Mouse (Mus musculus) embryonic facial prominence, embryonic 14.5 days (tissue): ENCODE results near the gene Cdip1. TPM values are rescaled to one million over a fixed set of nuclear protein-coding genes. Genes with fewer than 3 reads are reported as not detected.

Source experiments
- ATAC-seq: fragments of 200-750 bp; cut with Nextera tagmentation; 2 replicates; pipeline ENCODE4 v1.8.0; 2017; ENCODE audit warnings: low read depth, moderate number of reproducible peaks, moderate TSS enrichment
- DNase-seq: peaks from one replicate; pipeline ENCODE4 v3.0.0-alpha.2; 2015; ENCODE audit warnings: low spot score
- H3K27ac ChIP-seq: fragments of 300-500 bp; sonication (generic); replicated peaks from 2 replicates; pipeline ENCODE4 v1.5.1; 2014; ENCODE audit warnings: low read depth, mild to moderate bottlenecking, low read length, moderate library complexity
- H3K27me3 ChIP-seq: fragments of 300-500 bp; sonication (generic); replicated peaks from 2 replicates; pipeline ENCODE4 v1.6.1; 2014; ENCODE audit warnings: low read length; ENCODE audit not compliant: control insufficient read depth, insufficient read depth
- H3K36me3 ChIP-seq: fragments of 300-500 bp; sonication (generic); 2 replicates; pipeline ENCODE4 v1.6.1; 2014; ENCODE audit warnings: low read length, mixed read lengths; ENCODE audit not compliant: control insufficient read depth, insufficient read depth
- H3K4me1 ChIP-seq: fragments of 300-500 bp; sonication (generic); 2 replicates; pipeline ENCODE4 v1.6.1; 2014; ENCODE audit warnings: antibody characterized with exemption, low read length; ENCODE audit not compliant: control insufficient read depth, insufficient read depth
- H3K4me2 ChIP-seq: fragments of 300-500 bp; sonication (generic); 2 replicates; pipeline ENCODE4 v1.6.1; 2014; ENCODE audit warnings: low read depth, mild to moderate bottlenecking, low read length, moderate library complexity, mixed read lengths
- H3K4me3 ChIP-seq: fragments of 300-500 bp; sonication (generic); 2 replicates; pipeline ENCODE4 v1.5.1; 2014; ENCODE audit warnings: low read depth, mild to moderate bottlenecking, low read length
- H3K9ac ChIP-seq: fragments of 300-500 bp; sonication (generic); 2 replicates; pipeline ENCODE4 v1.6.1; 2014; ENCODE audit warnings: low read depth, mild to moderate bottlenecking, low read length, moderate library complexity, mixed read lengths
- H3K9me3 ChIP-seq: fragments of 300-500 bp; sonication (generic); 2 replicates; pipeline ENCODE4 v1.6.1; 2016; ENCODE audit warnings: low read length; ENCODE audit not compliant: control insufficient read depth
- WGBS: fragments of 180-500 bp; shearing (Covaris S2); extraction: QIAGEN DNeasy Blood & Tissue Kit; methylation state at CpG from one replicate; pipeline ENCODE4 v1.1.7; 2014; 5-methylcytosine and 5-hydroxymethylcytosine counted together
- polyA plus RNA-seq: library from polyadenylated mRNA; unstranded; fragments of >200 nt; fragmentation: Nextera tagmentation; extraction: Ambion mirVana; gene quantifications from 2 replicates; pipeline ENCODE4 v1.2.1, GENCODE M21; 2014

Gene Cdip1
- polyA plus RNA-seq, 1 experiment from 2014 or later = 86.7 TPM

- peaks cover 3% of the 10 kb centered on the region; the same call in 1 of the 2 replicates for H3K4me1 ChIP-seq
- H3K4me3 ChIP-seq = peak overlapping the region; percentile 70; the same call in 1 of the 2 replicates
- no peak overlapping the region for H3K27ac ChIP-seq
- H3K9ac ChIP-seq = no peak overlapping the region
- no peaks in the 10 kb centered on the region for H3K36me3 ChIP-seq
- no peaks in the 10 kb centered on the region for H3K27me3 ChIP-seq
- DNase-seq (no peak), ATAC-seq (no peak)
- WGBS = 29% methylated on average over 1 of the region's 1 CpGs
- H3K9me3 ChIP-seq = no peaks in the 10 kb centered on the region
- 0 out of 2 replicates have a peak overlapping the region, but pooled peaks have one; percentile 89 for H3K4me2 ChIP-seq
These were observed 62.1 kb downstream of the Cdip1 start for GRCm38 (mm10) chr16:4727963-4728362.

DNA sequence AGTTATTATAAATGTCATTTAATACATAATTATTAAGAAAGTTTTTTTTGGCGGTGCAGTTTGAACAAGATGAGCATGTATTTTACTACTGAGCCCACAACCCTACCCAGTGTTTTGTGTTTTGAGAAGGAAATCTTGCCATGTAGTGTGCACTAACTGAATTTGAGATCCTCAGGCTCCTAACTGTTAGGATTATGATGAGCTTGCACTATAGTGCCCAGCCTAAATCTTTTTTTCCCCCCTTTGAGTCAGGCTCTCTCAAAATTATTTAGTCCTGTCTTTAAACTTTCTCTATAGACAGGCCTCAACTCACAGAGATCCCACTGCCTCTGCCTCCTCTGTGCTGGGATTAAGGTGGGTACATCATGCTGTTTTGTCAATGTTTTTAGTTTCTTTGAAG, 62.6 kb downstream of the Cdip1 start:
- no peak overlapping the region for H3K27ac ChIP-seq
- no peaks in the 10 kb centered on the region for H3K27me3 ChIP-seq
- no peak for ATAC-seq
- WGBS = 88% methylated on average over 1 of the region's 1 CpGs
- no peaks in the 10 kb centered on the region for H3K36me3 ChIP-seq
- H3K9me3 ChIP-seq = no peaks in the 10 kb centered on the region
- H3K4me1 ChIP-seq = peaks cover 3% of the 10 kb centered on the region; the same call in 1 of the 2 replicates
- DNase-seq = no peak
- H3K4me3 ChIP-seq = peak overlapping the region; percentile 70
- H3K4me2 ChIP-seq = peak overlapping the region; percentile 89
- no peak overlapping the region for H3K9ac ChIP-seq

DNA sequence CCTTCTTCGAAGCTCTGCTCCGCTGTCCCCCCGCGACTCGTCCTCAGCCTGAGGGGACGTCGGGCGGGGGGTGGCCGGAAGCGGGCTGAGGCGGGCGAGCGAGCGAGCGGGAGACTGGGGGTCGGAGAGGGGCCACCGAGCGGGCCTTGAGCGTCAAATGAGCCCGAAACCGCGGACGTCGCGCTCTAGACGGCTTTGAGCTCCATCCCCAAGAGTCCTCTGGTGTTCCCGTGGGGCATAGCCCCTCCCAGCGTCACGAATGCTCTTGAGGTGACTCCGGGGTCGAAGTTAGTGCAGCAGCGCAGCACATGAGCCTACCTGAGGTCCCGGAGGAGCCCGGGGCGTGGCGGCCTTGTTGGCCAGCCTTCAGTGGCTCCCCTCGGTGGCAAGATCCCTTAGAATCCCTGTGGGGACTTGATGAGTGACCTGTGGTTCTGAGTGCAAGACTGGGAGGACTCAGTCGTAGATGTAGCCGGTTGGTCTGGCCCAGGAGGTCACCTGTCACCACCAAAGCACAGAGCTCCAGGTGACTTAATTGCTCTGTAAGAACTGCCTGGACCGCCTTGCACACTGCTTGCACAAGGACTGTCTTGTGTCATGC, 63.5 kb downstream of the Cdip1 start:
- peaks cover 3% of the 10 kb centered on the region; the same call in 1 of the 2 replicates for H3K4me1 ChIP-seq
- H3K9ac ChIP-seq = peak overlapping the region; percentile 84
- DNase-seq (peak; percentile 47), ATAC-seq (peak; percentile 54)
- H3K4me2 ChIP-seq = peak overlapping the region; percentile 89
- no peaks in the 10 kb centered on the region for H3K9me3 ChIP-seq
- H3K4me3 ChIP-seq = peak overlapping the region; percentile 70
- H3K27ac ChIP-seq = peak overlapping the region; percentile 73
- WGBS = under 1% methylated on average over 21 of the region's 40 CpGs
- H3K36me3 ChIP-seq = no peaks in the 10 kb centered on the region
- no peaks in the 10 kb centered on the region for H3K27me3 ChIP-seq

GRCm38 (mm10) chr16:4725780-4726527, 64.1 kb downstream of the Cdip1 start, which contains the start of gene Hmox2:
Gene Hmox2, plus strand, starts transcription at chr16:4726361.
- WGBS = 8% methylated on average over 21 of the region's 35 CpGs
- H3K4me3 ChIP-seq = peak within 1 kb of the TSS; percentile 70
- DNase-seq (peak; percentile 94), ATAC-seq (peak; percentile 96)
- peaks cover 3% of the 10 kb centered on the region; the same call in 1 of the 2 replicates for H3K4me1 ChIP-seq
- no peaks in the 10 kb centered on the region for H3K9me3 ChIP-seq
- H3K27me3 ChIP-seq = no peaks in the 10 kb centered on the region
- peak within 1 kb of the TSS; percentile 84 for H3K9ac ChIP-seq
- peak within 1 kb of the TSS; percentile 89 for H3K4me2 ChIP-seq
- no peaks in the 10 kb centered on the region for H3K36me3 ChIP-seq
- H3K27ac ChIP-seq = peak within 1 kb of the TSS; percentile 73

DNA sequence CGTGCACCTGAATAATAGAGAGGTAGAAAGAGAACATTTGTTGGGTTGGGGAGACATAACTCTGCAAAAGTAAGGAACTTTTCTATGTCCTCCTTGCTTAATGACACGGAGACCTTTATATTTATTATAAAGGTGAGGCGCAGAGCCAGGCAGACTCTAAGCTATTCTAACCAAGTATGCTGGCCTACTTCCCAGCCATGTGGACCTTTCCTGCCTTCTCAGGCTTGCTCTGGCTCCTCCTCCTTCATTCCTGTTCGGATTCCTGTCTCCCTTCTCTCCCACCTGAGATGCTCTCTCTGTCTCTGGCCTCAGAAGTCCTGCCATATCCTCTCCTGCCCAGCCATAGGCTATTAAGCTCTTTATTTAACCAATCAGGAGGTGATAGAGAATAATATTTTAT, 64.8 kb downstream of the Cdip1 start:
- H3K27ac ChIP-seq = no peak overlapping the region
- WGBS = 69% methylated on average over 4 of the region's 4 CpGs
- H3K27me3 ChIP-seq = no peaks in the 10 kb centered on the region
- H3K4me1 ChIP-seq = peaks cover 3% of the 10 kb centered on the region; the same call in 1 of the 2 replicates
- DNase-seq (no peak), ATAC-seq (no peak)
- no peak overlapping the region for H3K4me2 ChIP-seq
- H3K9me3 ChIP-seq = no peaks in the 10 kb centered on the region
- 0 out of 2 replicates have a peak overlapping the region, but pooled peaks have one; percentile 70 for H3K4me3 ChIP-seq
- H3K9ac ChIP-seq = no peak overlapping the region
- H3K36me3 ChIP-seq = no peaks in the 10 kb centered on the region

DNA sequence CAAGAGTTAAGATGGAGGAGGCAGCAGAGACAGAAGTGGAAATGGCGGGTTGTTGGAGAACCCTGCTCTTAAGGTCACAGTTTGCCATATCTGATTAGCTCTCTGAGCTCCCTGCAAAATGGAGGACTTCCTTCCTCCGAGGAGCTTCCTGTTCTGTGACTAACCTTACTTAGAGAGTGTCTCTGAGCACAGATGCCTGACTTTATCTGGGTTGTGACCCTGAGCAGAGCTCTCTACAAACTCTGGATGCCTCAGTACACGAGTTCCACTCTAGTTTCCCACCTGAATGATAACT, 67.2 kb downstream of the Cdip1 start:
- Histone ChIP-seq H3K4me1 (peaks cover 3% of the 10 kb centered on the region; the same call in 1 of the 2 replicates), H3K27ac (no peak overlapping the region), H3K27me3 (no peaks in the 10 kb centered on the region), H3K36me3 (no peaks in the 10 kb centered on the region), H3K9ac (no peak overlapping the region), H3K4me2 (no peak overlapping the region), H3K9me3 (no peaks in the 10 kb centered on the region), H3K4me3 (no peak overlapping the region)
- WGBS = 74% methylated on average over 3 of the region's 3 CpGs
- ATAC-seq = no peak
- no peak for DNase-seq

- ATAC-seq (no peak), DNase-seq (peak; percentile 12)
- Histone ChIP-seq H3K9ac (no peak overlapping the region), H3K4me3 (no peak overlapping the region), H3K27me3 (no peaks in the 10 kb centered on the region), H3K36me3 (no peaks in the 10 kb centered on the region), H3K9me3 (no peaks in the 10 kb centered on the region), H3K4me2 (no peak overlapping the region), H3K4me1 (no peaks in the 10 kb centered on the region), H3K27ac (no peak overlapping the region)
- WGBS = 69% methylated on average over 7 of the region's 7 CpGs
These were observed 67.8 kb downstream of the Cdip1 start for GRCm38 (mm10) chr16:4722128-4722914.

DNA sequence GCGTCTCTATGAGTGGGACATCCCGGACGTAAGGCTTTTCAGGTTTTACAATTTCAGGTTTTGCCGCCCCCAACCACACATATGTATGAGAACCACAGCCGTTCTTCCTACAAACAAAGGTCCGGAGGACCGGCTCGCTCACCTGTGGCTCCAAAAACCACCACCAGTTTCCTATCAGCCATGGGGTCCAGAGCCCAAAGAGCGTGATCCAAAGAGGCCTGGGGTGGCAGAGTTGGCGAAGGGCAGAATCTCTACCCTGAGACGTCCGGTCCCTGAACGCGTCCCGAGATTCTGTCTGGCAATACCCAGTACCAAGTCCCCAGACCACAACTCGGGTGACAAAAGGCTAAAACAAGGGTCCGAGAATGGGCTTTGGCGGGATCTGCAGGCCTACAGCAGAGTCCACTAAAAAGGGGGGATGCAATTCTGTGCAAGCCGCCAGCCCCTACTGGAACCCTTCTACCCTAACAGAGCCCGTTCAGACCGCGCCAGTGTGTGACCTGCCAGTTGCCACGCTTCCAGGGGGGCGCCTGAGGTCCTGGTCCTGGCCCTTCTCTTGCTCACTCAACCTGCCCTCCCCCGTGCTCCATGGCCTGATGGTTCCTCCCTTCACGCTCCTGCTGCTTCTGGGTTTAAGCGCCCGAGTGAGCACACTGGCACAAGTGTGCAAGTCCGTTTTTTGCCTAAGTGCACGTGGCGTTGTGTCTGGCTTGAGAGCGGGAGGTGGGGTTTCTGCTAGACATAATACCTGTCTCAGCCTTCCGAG, 71.2 kb downstream of the Cdip1 start, which contains the start of gene Nmral1:
TSS of gene Nmral1 (minus strand) at position 604 of the 766 bp plus-strand sequence.
- peak; percentile 88 for ATAC-seq
- WGBS = 22% methylated on average over 31 of the region's 33 CpGs

More for the DNA sequence above, 71.2 kb downstream of the Cdip1 start, which contains the start of gene Nmral1:
- H3K9ac ChIP-seq = peak within 1 kb of the TSS; percentile 80
- peaks cover 14% of the 10 kb centered on the region; the same call in 1 of the 2 replicates for H3K36me3 ChIP-seq
- H3K27ac ChIP-seq = peak within 1 kb of the TSS; percentile 73
- H3K27me3 ChIP-seq = no peaks in the 10 kb centered on the region
- peak within 1 kb of the TSS; percentile 62 for H3K4me3 ChIP-seq
- peak; percentile 88 for DNase-seq
- no peaks in the 10 kb centered on the region for H3K9me3 ChIP-seq
- no peaks in the 10 kb centered on the region for H3K4me1 ChIP-seq
- peak within 1 kb of the TSS; percentile 74 for H3K4me2 ChIP-seq
